ENCODE assay signal across 24 mouse cellular contexts in genomic region chr19:36116185-36116584, GRCm38 (mm10). TPM values are rescaled to one million over a fixed set of nuclear protein-coding genes. Genes with fewer than 3 reads are reported as not detected.
A peak's percentile ranks its signal among the peaks of the same experiment; 100 is the strongest.
DNase-seq lines count a peak whose midpoint lies in the region; ATAC-seq and TF ChIP-seq lines count a peak whose summit lies in the region.
"Had no signal": no experiment of that assay in that cellular context is flagged by ENCODE, and none has a peak within 500 bp of the region (broad histone marks: within the 10 kb centered on the region; RNA-seq: fewer than 3 reads in every experiment).

No protein-coding gene starts in this region.

- H3K4me1 ChIP-seq in heart, embryonic 11.5 days (ENCODE audit: control insufficient read depth, insufficient read depth, low read length), result peaks cover 7% of the 10 kb centered on the region; the same call in 1 of the 2 replicates
- no peaks in the 10 kb centered on the region for H3K4me1 ChIP-seq in lung, embryonic 14.5 days (ENCODE audit: insufficient read depth)
- peaks cover 9% of the 10 kb centered on the region; the same call in 1 of the 2 replicates for H3K4me1 ChIP-seq in embryonic facial prominence, embryonic 13.5 days

- peak overlapping the region; percentile 97 for H3K27ac ChIP-seq in heart, embryonic 11.5 days (ENCODE audit: low read depth, low read length)
- H3K27ac ChIP-seq in lung, embryonic 14.5 days (ENCODE audit: low read depth), result no peak overlapping the region
- H3K27ac ChIP-seq in embryonic facial prominence, embryonic 13.5 days, result no peak overlapping the region
- H3K27ac ChIP-seq: forebrain, embryonic 10.5 days; liver, embryonic 14.5 days had no signal

- no peaks in the 10 kb centered on the region for H3K9me3 ChIP-seq in heart, embryonic 11.5 days (replicated peaks; ENCODE audit: control insufficient read depth, low read length)
- no peaks in the 10 kb centered on the region for H3K9me3 ChIP-seq in lung, embryonic 14.5 days (ENCODE audit: low read depth, low read length)
- H3K9me3 ChIP-seq in embryonic facial prominence, embryonic 13.5 days, result no peaks in the 10 kb centered on the region
- H3K9me3 ChIP-seq: forebrain, embryonic 10.5 days had no signal

- intact Hi-C loops in heart, postnatal 10 days (cut with DNase I), result loop anchor here (2.0 kb wide), 1 partner anchor 51 kb away; no protein-coding TSS in a partner anchor

- no peaks in the 10 kb centered on the region for H3K36me3 ChIP-seq in heart, embryonic 11.5 days (ENCODE audit: control insufficient read depth, insufficient read depth, low read length)
- H3K36me3 ChIP-seq in lung, embryonic 14.5 days (ENCODE audit: insufficient read depth), result no peaks in the 10 kb centered on the region
- no peaks in the 10 kb centered on the region for H3K36me3 ChIP-seq in embryonic facial prominence, embryonic 13.5 days
- H3K36me3 ChIP-seq: forebrain, embryonic 10.5 days had no signal

- ATAC-seq in heart, embryonic 11.5 days (replicated peaks; ENCODE audit: insufficient number of reproducible peaks, low FRiP score, low TSS enrichment), result no peak
- no peak for ATAC-seq in lung, embryonic 14.5 days (ENCODE audit: insufficient read depth)
- no peak for ATAC-seq in embryonic facial prominence, embryonic 13.5 days (ENCODE audit: insufficient number of reproducible peaks, insufficient read depth, low FRiP score, low TSS enrichment, low read depth)
- ATAC-seq: forebrain, postnatal 0 days; midbrain, embryonic 16.5 days had no signal

- peak overlapping the region; percentile 56 for H3K4me3 ChIP-seq in heart, embryonic 11.5 days (ENCODE audit: low read depth, low read length)
- H3K4me3 ChIP-seq in lung, embryonic 14.5 days (ENCODE audit: low read depth, low read length), result no peak overlapping the region
- H3K4me3 ChIP-seq in embryonic facial prominence, embryonic 13.5 days, result no peak overlapping the region
- H3K4me3 ChIP-seq: forebrain, embryonic 10.5 days had no signal

- peak overlapping the region; percentile 88 for H3K9ac ChIP-seq in heart, embryonic 11.5 days (ENCODE audit: low read depth, low read length)
- no peak overlapping the region for H3K9ac ChIP-seq in lung, embryonic 14.5 days
- no peak overlapping the region for H3K9ac ChIP-seq in embryonic facial prominence, embryonic 13.5 days
- H3K9ac ChIP-seq: forebrain, postnatal 0 days; liver, embryonic 14.5 days had no signal

- no peak for DNase-seq in heart, adult 9 months (ENCODE audit: low spot score in 2 of 2)
- DNase-seq in lung, embryonic 14.5 days, result no peak
- DNase-seq in lung, postnatal 14 days, result no peak
- peak; percentile 44 to 47 for DNase-seq in heart, postnatal 10 days
- no peak for DNase-seq in layer of hippocampus, postnatal 36 days
- no peak for DNase-seq in thymus, postnatal 0 days (ENCODE audit: low spot score)
- DNase-seq: adrenal gland, adult 2 months; B cell, adult 2 months; cerebellum, adult 8-10 months; forebrain, postnatal 0 days; gastrocnemius, postnatal 36 days; kidney, adult 18-20 months; lung, postnatal 36 days; thymus, postnatal 14 days had no signal

- TF ChIP-seq CTCF in lung, embryonic 14.5 days (IDR thresholded peaks at IDR 0.05; ENCODE audit: low read depth), result no peak

- no peaks in the 10 kb centered on the region for H3K27me3 ChIP-seq in heart, embryonic 11.5 days (ENCODE audit: control insufficient read depth, insufficient read depth, low read length)
- H3K27me3 ChIP-seq in lung, embryonic 14.5 days (ENCODE audit: insufficient read depth, low read length), result no peaks in the 10 kb centered on the region; the same call in 1 of the 2 replicates
- H3K27me3 ChIP-seq in embryonic facial prominence, embryonic 13.5 days, result no peaks in the 10 kb centered on the region

- WGBS in heart, embryonic 11.5 days (ENCODE audit: insufficient replicate concordance), result 34% methylated on average over 4 of the region's 4 CpGs
- WGBS in lung, embryonic 14.5 days, result 52% methylated on average over 4 of the region's 4 CpGs
- 64% methylated on average over 4 of the region's 4 CpGs for WGBS in embryonic facial prominence, embryonic 13.5 days

- H3K4me2 ChIP-seq in heart, embryonic 11.5 days, result peak overlapping the region; percentile 64
- H3K4me2 ChIP-seq in lung, embryonic 14.5 days, result peak overlapping the region; percentile 24; the same call in 1 of the 2 replicates
- peak overlapping the region; percentile 36 for H3K4me2 ChIP-seq in embryonic facial prominence, embryonic 13.5 days

RNA-seq across cellular contexts. Expression of gene Ankrd1, which starts 3.7 kb away (rescaled TPM):
- 450 and 606 TPM in 2 replicates for polyA plus RNA-seq in heart, embryonic 11.5 days (2014; fragmentation: Nextera tagmentation; extraction: Ambion mirVana)
- 0.29 and 2.5 TPM in 2 replicates for polyA plus RNA-seq in lung, embryonic 14.5 days (2014; fragmentation: Nextera tagmentation; extraction: Ambion mirVana)
- 0.51 and 1.5 TPM in 2 replicates for polyA plus RNA-seq in embryonic facial prominence, embryonic 13.5 days (2015; fragmentation: Nextera tagmentation; extraction: Ambion mirVana)
- 100 to 1,000 TPM; 314 to 518 TPM for total RNA-seq in heart, postnatal 10 days (2021)
- total RNA-seq in layer of hippocampus, postnatal 36 days (2021), result not detected
- polyA plus RNA-seq in thymus, postnatal 0 days (2015; fragmentation: Nextera tagmentation; extraction: Ambion mirVana), result 0.10 and 0.22 TPM in 2 replicates
- total RNA-seq: adrenal gland, adult 2 months; common myeloid progenitor, adult 5-6 weeks; layer of hippocampus, postnatal 25 days; left cerebral cortex, postnatal 25 days; neutrophil, adult 5-6 weeks had no signal
- polyA plus RNA-seq: adrenal gland, adult 2 months; forebrain, embryonic 10.5 days; hindbrain, embryonic 11.5 days; midbrain, embryonic 16.5 days had no signal

RNA-seq across cellular contexts. Expression of gene Rpp30, which starts 32.7 kb away (rescaled TPM):
- polyA plus RNA-seq in heart, embryonic 11.5 days (2014; fragmentation: Nextera tagmentation; extraction: Ambion mirVana), result 53.3 and 55.6 TPM in 2 replicates
- 87.3 and 88.6 TPM in 2 replicates for polyA plus RNA-seq in lung, embryonic 14.5 days (2014; fragmentation: Nextera tagmentation; extraction: Ambion mirVana)
- 71.7 and 73.2 TPM in 2 replicates for polyA plus RNA-seq in embryonic facial prominence, embryonic 13.5 days (2015; fragmentation: Nextera tagmentation; extraction: Ambion mirVana)
- 10 to 100 TPM; 12.3 to 17.0 TPM for total RNA-seq in heart, postnatal 10 days (2021)
- total RNA-seq in layer of hippocampus, postnatal 36 days (2021), result 10 to 100 TPM; 15.9 to 20.1 TPM
- polyA plus RNA-seq in thymus, postnatal 0 days (2015; fragmentation: Nextera tagmentation; extraction: Ambion mirVana), result 92.1 and 92.3 TPM in 2 replicates

RNA-seq across cellular contexts. Expression of gene Htr7, which starts 58.9 kb away (rescaled TPM):
- not detected in 2 replicates for polyA plus RNA-seq in heart, embryonic 11.5 days (2014; fragmentation: Nextera tagmentation; extraction: Ambion mirVana)
- polyA plus RNA-seq in lung, embryonic 14.5 days (2014; fragmentation: Nextera tagmentation; extraction: Ambion mirVana), result 0.12 TPM in 1 of 2 replicates, not detected in the other
- polyA plus RNA-seq in embryonic facial prominence, embryonic 13.5 days (2015; fragmentation: Nextera tagmentation; extraction: Ambion mirVana), result 0.76 and 1.2 TPM in 2 replicates
- total RNA-seq in heart, postnatal 10 days (2021), result under 1 TPM; 0.50 to 0.52 TPM
- total RNA-seq in layer of hippocampus, postnatal 36 days (2021), result 1 to 10 TPM; 8.3 to 8.5 TPM
- 3.0 and 3.2 TPM in 2 replicates for polyA plus RNA-seq in thymus, postnatal 0 days (2015; fragmentation: Nextera tagmentation; extraction: Ambion mirVana)
- total RNA-seq: adrenal gland, adult 2 months; common myeloid progenitor, adult 5-6 weeks had no signal

Comparison
In these comparisons a context has a peak if more than half of its experiments do, and no peak if none do; other contexts are left out.
1. DNase-seq: peak in heart, postnatal 10 days (2 of 2); none in heart, adult 9 months (0 of 2), lung, embryonic 14.5 days (single experiment), lung, postnatal 14 days (single experiment), layer of hippocampus, postnatal 36 days (0 of 2) and thymus, postnatal 0 days (single experiment).
2. RNA of gene Ankrd1, which starts 3.7 kb away (polyA plus RNA-seq): 450 to 606 TPM in heart, embryonic 11.5 days; 0.51 to 1.5 TPM in embryonic facial prominence, embryonic 13.5 days, 0.29 to 2.5 TPM in lung, embryonic 14.5 days and 0.10 to 0.22 TPM in thymus, postnatal 0 days; every median in the first group is over 100 times any median in the second.
3. Peak in every context shown above with its lines, with median percentiles within 50 percentile points of each other: H3K4me2 ChIP-seq.